Mouse (Mus musculus): ENCODE results near the gene Chic2.

Gene Chic2

DNA sequence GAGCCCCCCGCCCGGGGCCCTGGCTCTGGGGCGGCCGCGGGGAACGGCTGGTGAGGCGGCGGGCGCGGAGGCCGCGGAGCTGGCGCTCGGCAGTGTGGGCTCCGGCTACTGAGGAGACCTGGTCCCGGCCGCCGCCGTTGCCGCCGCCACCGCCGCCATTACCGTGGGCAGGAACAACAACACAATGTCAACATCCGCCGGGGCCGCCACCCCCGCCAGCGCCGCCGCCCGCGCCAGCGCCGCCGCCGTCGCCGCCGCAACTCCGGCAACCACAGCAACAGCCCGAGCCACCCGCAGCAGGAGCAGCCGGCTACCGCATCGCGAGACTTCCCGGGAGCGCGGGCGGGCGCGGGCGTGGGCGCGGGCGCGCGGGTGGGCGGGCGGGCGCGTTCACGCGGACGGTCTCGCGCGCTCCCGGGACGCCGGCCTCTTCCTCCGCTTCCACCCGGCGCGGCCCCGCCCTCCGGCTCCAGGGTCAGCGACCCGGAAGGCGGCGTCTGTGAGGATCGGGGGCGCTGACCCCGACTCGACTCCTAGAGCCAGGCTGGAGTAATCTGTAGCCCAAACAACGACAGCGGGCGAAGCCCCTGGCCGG is at the start of gene Chic2:
Chic2 (minus strand) TSS at position 465 of the 595 bp plus-strand sequence.
- peak; percentile 54 for DNase-seq (ENCODE audit: low read depth)

DNA sequence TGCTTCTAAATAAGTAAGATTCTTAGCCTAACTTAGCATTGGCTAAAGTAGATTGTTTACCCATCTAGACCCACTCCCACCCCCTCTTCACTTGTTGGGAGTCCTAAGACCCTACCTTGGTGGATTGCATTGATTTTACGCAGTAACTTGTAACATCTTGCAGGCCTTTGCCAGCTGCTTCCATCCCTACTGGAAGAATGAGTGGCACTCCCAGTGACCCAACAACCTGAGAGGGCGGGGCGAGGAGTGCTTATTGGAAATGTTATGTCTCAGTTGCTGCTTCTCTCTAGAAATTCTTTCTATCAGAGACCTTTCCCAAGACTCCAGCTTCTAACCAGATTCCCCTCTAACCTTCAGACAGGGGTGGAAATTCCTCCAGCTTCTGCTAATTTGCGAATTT is 41.3 kb upstream of the Chic2 start:
- DNase-seq (ENCODE audit: low read depth): no peak

DNA sequence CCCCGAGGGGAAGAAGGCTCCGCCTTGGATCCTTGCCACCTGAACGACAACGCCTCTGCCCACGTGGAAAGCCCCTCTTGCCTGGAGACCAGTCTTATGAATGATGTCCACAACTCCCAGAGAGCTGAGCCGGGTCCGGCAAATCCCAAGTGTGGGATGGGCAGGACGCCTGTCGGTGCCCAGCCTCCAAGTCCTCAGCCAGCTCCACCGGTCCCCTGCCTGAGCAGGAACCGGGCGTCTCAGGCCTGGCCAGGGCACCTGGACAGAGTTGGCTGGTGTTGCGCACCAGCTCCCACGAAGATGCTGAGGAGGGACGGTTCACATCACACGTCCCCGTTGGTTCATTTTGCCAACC is 40.9 kb upstream of the Chic2 start:
- DNase-seq (ENCODE audit: low read depth): no peak

DNA sequence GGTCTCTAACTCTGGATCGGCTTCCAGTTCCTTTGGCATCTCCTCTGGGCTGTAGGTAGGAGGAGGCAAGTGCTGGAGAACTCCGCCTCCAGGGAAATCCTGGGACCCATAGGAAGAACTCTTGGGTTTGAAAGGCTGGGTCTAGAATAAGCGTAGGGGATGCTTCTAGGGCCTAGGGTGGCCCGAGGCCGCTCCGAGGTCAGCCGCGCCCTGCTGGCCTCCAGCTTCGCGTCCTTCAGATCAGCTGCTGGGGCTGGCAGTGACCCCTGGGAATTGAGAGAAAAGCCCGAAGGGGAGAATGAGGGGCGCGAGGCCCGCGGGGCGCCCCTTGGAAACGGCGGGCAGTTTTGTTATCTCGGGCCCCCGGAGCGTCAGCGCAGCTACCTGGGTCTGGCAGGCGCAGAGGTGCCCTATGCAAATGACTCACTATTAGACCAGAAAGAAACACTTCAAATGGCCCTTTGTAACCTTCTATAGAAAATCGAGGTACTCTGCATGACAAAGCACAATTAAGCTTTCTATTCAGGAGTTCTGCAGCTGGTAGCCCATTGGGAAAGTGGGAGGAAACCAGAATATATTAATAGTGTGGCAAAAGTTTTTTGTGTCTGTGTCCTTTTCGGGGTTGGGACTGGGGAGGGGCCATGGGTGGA is 40.4 kb upstream of the Chic2 start:
- DNase-seq (ENCODE audit: low read depth): no peak

DNA sequence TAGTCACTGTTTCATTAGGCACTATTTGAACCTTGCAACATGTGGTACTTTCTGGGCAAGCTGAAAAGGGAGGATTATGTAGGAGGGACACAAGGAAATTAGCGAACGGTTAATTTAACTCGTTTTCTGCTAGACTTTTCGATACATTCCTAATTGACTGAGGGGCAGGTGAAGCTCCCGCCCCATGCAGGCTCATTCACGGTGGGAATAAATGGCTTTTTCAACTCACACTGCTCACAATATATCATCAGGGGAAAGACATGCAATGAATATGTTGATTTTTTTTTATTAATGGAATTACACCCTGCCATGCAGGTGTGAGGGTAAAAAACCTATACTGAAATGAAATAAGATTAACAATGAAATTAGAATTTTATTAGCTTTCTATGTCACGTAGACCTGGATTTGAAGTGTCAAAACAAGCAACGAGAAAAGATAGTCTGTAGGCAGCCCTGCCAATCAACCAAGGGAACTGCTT is 39.9 kb upstream of the Chic2 start:
- no peak for DNase-seq (ENCODE audit: low read depth)

DNA sequence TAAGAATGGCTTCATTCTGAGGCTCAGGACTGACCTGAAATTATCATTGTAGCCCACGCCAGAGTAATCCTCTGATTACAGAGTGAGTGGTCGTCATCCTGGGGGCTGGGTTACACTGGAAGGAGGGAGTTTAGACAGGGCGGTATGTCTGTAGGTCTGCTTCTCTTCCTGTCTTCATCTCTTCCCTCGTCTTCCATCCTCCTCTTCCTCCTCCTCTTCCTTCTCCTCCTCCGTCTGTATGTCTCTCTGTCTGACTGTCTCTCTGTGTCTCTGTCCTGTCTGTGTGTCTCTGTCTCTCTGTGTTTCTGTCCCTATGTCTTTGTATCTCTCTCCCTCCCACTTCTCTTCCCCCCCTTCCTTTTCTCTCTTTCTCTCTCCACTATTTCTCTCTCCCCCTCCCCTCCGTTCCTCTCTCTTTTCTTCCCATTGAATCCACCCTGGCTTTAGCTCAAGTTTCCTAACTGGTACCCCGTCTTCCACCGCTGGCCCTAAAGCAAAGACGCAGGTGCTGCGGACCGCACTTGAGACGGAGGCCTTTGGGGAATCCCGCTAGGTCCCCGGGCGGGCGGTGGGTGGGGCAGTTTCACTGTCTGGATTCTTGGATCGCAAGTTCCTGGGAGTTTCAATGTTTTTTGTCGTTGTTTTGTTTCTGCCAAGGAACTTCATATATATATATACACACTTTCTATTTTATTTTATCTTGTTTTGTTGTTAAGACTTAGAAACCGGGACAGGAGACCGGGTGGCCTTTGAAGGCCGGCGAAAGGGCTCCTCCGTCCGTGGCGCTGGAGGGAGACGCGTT is 39.2 kb upstream of the Chic2 start:
- DNase-seq (ENCODE audit: low read depth): no peak

DNA sequence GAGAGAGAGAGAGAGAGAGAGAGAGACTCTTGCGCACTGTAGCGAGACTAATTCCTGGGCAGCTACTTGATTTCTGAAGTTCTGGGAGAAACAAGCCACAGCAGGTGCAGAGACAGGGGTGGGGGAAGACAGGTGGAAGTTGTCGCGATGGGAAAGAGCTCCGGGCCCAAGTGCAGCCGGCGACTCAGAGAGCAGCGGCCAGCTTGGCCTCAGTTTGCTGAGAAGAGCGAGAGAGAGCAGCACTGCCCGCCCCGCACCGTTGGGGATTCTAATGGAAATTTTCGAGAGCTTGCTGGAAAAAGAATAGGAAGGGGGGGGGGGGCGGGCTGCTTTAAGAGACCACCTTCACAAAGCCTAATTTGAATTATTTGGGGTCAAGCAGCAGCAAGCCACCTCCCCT is 38.5 kb upstream of the Chic2 start:
- no peak for DNase-seq (ENCODE audit: low read depth)

DNA sequence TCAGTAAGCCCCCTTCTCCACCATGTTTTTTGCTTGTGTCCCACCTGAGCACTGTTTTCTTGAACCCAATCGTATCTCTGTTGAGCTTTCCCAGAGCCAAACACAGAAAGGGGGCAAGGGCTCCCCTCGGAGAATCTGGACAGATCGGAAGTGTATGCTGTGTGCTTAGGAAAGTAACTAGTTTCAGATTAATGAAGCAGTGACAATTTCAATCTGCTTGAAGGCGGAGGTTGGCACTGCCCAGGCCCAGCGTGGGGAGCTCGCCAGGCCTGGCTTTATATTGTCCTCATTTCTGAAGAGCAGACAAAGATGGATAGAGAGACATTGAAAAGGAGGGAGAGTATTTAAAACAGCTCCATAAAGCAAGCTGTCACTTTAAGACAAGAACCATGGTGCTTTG is 37.9 kb upstream of the Chic2 start:
- DNase-seq (ENCODE audit: low read depth): no peak

DNA sequence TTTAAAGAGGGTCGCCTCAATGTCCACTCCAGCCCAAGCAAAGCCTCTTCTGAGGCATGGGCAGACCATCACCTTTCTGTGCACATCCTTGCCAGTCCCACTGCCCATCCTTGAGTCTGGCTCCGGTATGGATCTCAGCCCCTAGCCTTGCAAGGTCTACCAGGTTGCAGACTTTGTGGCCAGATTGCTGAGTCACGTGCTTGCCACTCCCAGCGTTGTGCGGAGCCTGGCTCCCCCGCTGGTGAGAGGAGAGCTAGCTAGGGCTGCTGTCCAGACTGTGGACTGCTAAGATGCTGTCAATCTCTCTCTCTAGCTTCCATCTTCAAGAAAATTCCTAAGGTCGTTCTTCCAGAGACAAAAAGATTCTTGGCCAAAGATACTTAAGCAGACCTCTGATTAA is 35.0 kb upstream of the Chic2 start:
- DNase-seq (ENCODE audit: low read depth): no peak

DNA sequence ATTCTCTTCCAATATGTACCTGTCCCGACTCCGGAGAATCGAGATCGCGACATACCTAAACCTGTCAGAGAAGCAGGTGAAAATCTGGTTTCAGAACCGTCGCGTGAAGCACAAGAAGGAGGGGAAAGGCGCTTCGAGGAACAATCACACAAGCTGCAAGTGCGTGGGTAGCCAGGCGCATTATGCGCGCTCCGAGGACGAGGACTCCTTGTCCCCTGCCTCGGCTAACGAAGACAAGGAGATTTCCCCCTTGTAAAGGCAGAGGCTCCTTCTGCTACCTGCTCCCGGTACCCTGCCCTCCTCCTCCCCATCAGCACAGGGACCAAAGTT is 32.4 kb upstream of the Chic2 start:
- no peak for DNase-seq (ENCODE audit: low read depth)

DNA sequence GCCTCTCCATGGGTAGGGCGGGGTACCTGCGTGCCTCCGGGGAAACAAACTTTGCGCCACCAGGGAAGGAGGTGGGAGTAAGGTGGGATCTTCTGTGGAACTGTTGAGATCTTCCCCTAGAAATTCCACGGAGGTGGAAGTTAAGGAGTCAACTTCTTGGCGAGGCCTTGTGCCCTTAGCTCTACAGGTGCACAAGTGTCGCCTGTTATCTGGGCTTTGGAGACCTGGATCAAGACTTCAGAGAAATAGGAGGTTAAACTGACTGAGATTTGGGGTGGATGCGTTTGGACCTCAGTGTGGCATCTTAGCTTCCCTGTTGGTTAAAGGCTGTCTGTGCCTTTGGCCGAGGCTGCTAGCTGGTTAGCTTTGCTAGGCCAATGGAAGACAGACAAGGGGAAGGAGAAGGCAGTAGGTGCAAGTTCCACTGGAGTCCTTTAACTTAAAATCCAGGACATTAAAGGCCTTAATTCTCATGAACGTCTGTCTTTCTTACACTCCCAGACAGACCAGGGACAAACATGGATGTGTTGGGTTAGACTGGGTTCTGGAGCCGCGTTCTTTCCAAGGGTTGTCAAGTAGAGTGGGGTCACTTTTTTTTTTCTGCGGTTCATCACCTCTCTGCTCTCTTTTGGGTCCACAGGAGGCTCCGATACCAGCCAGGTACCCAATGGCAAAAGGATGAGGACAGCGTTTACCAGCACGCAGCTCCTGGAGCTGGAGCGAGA is 31.9 kb upstream of the Chic2 start:
- DNase-seq (ENCODE audit: low read depth): no peak

DNA sequence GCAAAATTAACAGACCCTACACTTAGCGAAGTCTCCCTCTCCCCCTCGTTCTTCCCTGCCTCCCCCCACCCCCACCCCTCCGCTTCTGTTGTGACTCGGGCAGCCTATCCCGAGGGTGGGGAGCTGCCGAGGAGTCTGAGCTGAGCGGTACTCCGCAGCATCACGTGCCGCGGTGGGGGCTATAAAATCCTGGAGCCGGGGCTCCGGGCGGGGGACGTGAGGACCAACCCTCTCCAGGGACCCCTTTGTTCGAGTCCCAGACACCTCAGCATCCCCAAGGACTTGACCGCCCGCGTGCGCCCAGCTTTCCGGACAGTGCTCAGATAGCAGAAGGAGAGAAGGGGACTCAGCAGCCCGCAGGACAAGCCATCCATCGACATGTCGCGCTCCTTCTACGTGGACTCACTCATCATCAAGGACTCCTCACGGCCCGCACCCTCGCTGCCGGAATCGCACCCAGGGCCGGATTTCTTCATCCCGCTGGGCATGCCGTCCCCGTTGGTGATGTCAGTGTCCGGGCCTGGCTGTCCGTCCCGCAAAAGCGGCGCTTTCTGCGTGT is 30.9 kb upstream of the Chic2 start, which contains the start of gene Gsx2:
Gsx2 (plus strand) TSS at position 219 of the 559 bp plus-strand sequence.
- no peak for DNase-seq (ENCODE audit: low read depth)

DNA sequence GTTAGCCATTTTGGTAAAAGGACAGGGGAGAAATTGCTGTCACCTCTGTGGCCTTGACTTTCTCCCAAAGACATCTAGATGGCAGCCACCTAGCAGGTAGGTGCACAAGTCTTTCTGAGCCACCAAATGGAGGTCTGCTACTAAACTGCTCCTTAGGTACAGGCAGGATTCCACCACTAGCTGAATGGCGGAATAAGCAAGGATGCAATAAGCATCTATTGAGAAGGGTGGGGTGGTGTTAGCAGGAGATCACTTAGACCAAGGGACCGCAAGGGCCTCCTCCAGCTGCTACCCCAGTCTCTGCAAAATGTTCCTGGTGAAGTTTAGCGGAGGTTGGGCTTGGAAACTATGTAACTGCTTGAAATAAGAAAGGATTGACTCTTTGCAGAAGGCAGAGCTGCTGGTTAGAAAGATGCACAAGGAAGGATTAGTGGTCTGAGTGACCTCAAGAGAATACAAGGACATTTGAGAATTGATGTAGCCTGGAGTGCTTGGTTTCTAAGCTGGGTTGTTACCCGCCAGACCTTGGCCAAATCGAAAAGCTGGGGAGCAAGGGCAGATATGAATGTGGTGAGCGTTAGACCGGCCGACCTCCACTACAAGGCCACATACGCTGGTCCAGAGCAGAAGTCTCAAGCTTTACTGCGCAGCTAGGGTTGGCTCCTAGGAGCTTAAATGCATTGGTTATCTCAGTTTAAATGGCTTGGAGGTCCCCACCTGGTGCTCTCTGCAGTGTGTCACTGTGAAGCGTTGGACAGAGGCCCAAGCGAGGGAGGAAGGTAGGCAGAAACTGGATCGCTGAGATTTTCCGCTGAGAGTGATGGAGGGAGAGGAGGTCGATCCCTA is 30.2 kb upstream of the Chic2 start:
- DNase-seq (ENCODE audit: low read depth): no peak

DNA sequence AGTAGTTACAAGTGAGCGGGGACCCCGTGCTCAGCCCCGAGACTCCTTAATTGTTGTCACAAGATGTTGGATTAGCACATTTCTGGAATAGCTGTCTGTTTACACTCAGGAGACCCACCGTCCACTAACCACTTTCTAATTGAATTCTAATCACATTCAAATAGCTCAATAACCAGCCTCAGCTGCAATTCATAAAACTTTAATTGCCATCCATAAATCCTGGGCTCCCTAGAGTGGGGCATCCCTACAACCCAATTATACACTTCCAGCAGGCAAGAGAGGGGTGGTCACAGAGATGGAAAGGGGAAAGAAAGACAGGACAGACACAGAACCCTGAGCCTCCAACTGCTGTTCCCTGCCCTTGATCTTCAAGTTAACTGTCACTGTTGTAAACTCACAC is 29.6 kb upstream of the Chic2 start:
- no peak for DNase-seq (ENCODE audit: low read depth)

DNA sequence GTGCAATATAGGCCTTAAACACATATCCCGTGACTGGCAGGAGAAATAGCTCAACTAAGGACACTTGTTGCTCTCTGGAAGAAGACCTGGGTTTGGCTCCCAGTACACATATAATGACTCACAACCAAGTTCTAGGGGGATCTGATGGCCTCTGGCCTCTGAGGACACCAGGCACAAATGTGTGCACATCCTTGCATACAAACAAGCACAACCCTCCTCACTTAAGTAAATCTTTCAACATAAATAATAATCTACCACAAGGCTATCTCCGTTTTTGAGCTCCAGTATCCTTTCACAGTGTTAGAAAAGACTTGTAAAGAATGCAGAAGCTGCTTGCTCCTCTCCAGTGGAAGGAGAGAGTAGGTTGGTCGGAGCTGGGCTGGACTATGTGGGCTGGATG is 29.1 kb upstream of the Chic2 start:
- no peak for DNase-seq (ENCODE audit: low read depth)

DNA sequence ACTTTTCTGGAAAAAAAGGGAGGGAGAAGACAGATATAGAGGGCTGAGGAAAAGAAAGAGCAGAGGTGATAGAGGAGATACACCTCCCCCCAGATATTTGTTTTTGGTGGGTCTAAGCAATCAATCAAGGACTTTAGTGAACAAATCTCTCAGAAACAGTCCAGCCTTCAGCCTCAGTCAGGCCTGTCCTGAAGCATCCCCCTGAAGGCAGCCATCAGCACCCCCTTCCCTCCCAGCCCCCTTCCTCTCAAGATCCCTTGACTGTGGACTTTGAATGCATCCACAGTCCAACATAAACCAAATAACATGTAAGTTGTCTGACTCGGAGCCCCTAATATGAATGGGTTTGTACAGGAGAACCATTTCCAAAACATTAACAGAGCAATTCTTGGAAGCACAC is 28.6 kb upstream of the Chic2 start:
- DNase-seq (ENCODE audit: low read depth): no peak

DNA sequence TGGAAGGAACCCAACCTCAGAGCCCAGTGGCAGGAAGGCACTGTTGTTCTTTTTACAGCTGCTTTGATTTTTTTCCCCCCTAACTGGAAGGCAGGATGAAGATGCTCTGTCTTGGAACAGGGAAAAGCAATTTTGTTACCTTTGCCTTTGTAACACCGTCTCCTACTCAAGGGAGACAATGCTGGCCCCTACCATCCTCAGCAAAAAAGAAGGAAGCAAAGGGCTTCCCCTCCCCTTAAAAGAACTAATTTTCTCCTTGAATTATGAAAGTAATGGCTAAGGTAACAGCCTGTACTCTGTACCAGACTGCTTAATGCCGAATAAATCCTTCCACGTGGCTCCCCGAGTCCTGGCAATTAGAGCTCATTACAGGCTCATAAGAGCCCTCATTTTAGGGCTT is 28.0 kb upstream of the Chic2 start:
- no peak for DNase-seq (ENCODE audit: low read depth)

DNA sequence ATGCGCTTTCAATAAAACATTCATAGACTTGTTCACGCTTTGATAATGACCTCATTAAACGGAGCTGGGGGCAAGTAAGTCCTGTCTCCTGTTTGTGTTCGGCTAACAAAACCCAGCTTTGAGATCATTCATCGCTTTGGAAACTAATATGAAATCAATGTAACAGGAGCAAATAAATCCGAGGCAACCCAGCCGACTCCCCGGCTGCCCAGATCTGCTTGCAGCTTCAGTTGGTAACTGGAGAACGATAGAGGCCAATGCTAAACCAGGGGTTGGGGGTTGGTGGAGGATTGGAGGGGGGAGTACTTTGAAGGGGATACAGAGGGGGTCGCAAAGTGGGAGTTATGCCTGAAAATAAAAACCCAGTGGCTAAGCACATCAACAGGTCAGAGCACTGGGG is 27.4 kb upstream of the Chic2 start:
- no peak for DNase-seq (ENCODE audit: low read depth)

DNA sequence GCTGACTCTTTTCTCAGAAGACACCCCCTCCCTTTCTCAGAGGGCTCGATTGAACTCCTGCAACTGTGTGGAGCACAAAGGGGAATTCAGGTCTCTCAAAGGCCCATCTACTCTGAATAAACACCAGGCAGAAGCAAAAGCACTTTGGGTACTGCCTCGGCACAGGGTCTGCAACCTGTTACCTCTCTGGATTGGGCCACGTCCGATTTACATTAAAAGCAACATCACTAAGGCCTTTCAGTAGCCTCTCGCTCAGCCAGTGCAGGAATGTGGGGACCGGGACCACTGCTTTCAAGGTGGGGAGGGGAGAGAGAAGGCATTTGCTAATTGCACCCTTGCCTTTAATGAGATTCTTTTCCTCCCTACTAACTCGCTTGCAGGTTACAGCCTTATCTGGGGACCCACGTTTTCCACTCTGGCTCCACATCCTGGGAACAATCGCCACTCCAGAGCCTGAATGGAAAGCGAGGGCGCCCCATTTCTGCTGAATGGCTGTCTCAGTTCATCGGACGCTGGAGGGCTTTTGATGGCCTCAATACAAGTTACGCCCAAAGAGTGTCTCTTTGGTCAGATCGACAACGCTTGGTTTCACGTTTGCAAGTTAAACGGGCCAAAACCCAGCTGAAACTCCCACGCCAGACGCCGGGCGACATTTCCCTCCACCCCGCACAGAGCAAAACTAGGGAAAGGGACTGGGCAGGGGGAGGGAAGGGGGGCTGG is 26.2 kb upstream of the Chic2 start:
- DNase-seq (ENCODE audit: low read depth): no peak

DNA sequence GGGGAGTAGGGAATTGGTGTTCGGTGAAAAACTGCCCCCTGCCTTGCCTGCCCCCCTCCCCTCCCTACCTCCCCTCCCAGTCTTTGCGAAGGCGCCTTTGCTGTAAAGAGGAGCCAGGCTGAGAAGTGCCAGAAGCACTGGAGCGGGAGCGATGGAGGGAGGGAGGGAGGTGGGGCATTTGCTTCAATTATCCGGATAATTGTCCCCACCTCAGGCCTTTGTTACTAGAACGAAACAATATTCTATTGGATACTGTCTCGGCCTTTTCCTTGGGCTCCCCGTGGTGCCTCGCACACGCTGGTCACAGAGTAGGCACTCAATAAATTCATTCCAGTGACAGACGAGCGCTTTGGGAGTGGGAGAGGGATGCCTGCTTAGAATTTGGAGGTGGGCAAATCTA is 25.6 kb upstream of the Chic2 start:
- no peak for DNase-seq (ENCODE audit: low read depth)

Data from c-Kit-positive CD71-positive TER-119-negative erythroid progenitor cells, embryonic 14.5 days (primary cell).